Mouse (Mus musculus) brain, embryonic 18.5 days (tissue): ENCODE measurements around the gene Larp1b.
"Not testable (repeated sequence)": the region's sequence is repeated elsewhere in the genome, so short reads cannot be mapped to it uniquely, and the experiment has no call there.

Experiments used
- DNase-seq: peaks from one replicate; pipeline ENCODE4 v3.0.0-alpha.2; 2012; ENCODE audit warnings: low read depth, low spot score

Gene Larp1b

DNA sequence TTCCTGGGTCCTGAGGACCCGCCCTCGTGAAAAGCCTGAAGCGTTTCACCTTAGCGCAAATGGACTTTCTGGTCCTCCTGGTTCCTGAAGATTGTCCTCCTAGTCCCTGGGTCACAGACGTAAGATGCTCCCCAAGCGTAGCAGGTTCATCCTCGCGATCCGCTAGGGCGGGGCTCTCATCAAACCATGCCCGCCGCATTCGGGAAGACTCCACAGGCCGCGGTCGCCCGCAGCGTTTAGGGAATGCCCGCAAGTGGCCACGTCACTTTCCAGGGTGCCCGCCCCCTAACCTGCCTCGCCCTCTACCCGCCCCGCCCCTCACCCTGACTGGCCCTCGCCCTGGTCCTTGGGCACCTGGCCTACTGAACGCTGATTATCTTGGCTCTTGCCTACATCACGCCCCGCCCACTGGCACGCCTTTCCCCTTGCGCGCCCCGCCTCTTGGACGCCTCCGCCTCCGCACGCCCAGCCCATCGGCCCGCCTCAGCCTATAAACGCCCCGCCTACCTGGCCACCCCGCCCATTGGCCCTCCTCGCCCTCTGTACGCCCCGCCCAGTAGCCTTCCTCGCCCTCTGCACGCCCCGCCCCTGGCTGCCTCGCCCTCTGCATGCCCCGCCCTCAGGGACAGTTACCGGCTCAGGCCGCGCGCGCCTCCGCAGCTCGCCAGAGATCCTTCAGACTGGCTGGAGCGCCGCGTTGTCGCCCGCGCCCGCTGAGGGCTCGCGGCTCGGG is at the start of gene Larp1b:
Gene Larp1b, plus strand, starts transcription at position 659 of the 733 bp plus-strand sequence.
- DNase-seq: peak; percentile 80

DNA sequence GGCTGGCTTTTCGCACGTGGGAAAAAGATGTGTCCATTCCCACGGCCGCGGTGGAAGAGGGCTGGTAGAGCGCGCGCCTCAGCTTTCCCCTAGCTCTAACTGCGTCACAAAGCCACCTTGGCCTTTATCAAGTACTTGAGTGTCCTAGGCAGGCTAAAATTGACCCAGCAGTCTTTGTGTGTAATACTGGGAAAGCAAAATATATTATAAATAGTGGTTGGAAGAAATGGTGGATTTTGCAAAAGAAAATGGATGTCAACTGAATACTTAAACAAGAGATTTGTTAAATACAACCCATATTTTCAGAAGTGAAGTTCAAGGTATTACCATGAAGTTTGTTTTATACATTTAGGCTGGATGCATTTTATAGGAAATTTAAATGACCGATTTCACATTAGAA is 47.2 kb upstream of the Larp1b start, which contains the start of gene 1700034I23Rik:
Gene 1700034I23Rik, minus strand, starts transcription at position 101 of the 400 bp plus-strand sequence.
- DNase-seq: not testable (repeated sequence)

DNA sequence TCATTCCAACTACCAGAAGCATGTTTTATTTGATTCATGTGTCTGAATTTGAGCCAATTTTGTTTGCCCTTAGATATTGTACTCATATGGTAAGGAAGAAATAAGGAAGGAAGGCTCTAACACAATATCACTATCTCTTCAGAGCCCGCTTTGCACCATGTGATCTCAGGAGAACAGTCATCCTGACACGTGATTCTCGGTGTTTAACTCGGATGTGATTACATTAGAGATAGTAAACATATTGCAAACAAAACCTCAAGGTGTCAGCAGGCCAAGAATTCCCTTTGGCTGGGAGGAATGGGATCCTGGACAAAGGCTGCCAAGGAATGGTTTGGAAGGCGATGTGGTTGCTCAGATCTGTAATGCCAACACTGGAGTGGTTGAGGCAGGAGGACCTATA is 11.4 kb upstream of the Larp1b start:
- no peak for DNase-seq

DNA sequence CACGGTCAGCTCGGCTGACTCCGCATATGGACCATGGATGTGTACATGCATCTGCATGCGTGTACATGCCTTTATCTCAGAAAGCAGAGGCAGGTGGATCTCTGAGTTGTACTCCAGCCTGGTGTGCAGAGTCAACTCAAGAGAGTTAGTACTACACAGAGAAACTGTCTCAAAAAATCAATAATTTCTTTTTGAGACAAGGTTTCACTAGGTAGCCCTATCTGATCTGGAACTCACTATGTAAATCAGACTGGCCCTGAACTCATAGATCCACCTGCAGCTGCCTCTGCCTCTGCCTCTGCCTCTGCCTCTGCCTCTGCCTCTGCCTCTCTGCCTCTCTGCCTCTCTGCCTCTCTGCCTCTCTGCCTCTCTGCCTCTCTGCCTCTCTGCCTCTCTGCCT is 11.0 kb upstream of the Larp1b start:
- no peak for DNase-seq

DNA sequence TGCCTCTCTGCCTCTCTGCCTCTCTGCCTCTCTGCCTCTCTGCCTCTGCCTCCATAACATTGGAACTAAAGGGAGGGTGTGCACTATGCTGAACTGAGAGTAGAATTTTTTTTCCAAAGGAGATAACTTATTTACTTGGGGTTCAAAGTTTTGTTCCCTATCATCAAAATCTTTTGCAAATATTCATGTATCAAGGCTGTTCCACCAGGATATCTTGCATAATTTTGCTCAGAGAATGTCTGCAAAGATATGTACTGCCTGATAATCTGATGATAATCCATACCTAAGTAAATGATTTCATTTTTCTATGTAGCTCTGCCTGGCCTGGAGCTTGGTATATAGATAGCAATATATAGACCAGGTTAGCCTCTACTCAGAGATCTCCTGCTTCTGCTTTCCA is 10.6 kb upstream of the Larp1b start:
- no peak for DNase-seq

DNA sequence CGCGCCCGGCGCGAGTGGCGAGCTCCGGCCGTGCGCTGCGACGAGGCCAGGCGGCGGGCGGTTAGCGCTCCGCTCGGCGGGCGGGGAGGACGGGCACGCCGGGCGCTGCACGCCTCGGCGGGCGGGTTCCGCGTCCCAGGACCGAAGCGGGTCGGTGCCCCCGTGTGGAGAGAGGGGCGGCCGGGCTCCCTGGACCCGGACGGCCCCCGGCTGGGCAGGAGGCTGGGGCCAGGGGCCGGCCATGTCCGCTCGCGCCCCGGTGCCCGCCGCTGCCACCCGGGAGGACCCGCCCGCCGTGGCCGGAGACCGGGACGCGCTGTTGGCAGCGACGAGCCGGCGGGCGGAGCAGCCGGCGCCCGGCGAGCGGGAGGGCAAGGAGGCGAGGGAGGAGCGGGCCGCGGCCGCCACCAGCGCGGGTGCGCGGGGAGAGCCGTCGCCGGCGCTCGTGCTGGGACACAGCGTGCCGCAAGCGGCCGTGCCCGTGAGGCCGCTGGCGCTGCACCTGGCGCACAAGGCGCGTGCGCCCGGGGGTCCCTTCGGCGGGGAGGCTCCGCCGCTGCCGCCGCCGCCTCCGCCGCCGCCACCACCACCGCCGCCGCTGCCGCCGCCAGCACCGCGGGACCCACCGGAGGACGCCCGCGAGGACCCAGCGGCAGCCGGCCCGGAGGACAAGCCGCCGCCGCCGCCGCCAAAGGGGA is 424 bp downstream of the Larp1b start:
- no peak for DNase-seq

DNA sequence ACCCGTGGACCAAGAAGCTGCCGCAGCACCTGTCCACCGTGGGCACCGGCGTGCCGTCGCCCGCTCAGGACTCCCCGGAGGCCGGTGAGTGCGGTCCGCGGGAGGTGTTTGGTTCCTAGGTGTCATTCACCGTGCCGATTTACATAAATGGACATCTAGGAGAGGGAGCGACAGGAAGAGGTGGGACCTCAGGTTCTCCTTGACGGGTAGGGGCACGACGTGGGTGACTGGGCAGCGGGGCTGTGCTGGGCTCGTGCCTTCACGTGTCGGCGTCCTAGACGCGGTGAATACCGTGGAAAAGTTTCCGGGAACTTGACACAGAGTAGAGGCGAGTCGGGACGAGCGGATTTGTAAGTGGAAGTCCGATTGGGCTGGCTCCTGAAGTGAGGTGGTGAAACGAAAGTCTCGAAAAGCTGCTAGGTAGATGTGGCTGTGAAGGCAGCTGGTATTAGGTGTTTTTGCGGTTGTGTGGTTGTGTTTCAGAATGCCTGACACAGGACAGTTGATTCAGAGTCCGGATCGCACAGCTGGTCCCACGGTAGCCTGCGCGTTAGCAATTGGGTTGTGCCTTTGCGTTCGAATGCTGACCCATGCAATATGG is 1.1 kb downstream of the Larp1b start:
- DNase-seq: no peak

DNA sequence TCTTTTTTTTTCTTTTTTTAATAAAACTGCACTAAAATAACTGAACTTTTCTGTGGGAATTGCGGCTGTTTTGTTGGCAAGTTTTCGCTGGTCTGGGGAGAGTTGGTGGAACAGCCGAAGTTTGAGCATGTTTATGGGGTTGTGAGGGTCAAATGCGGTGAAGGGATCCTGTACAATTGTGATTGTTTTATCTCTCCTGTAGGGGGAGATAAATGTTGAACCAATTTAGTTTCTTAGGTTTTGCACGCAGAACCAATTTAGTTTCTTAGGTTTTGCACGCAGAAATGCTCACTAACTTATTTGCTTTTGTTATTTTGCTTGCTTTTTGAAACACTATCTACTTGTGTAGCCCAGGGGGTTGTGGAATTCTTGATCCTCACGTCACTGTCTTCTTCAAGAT is 1.7 kb downstream of the Larp1b start:
- no peak for DNase-seq

DNA sequence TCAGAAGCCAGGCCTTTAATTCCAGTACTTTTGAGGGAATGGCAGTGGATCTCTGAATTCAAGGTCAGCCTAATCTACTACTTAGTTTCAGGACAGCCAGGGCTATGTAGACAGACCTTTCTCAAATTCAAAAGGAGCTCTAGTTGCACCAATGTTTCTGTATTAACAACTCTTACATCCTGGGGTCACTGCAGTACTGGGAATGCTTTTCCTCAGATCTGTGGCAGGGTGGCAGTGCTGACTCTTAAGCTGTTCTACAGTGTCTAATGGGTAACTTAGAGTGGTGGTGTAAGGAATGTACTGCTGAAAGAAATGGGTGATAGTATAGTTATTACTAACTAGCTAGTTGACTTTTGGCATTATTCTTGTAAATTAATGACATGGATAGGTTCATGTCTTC is 3.0 kb downstream of the Larp1b start:
- DNase-seq: no peak

DNA sequence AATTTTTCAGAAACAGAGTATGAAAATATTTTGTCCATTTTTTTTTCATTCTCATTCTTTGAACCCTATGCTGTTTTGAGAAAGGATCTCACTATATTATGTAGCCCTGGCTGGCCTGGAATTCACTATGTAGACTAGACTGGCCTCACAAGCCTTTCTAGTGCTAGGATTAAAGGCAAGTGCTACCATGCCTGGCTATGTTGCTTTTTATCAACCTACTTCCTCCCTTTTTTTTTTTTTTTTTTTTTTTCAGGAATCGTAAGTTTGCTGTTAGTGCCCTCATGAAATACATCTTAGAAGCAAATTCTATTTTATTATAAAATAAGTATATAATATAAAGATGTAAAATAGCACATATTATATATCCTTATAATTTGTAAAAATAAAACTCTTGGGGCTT is 5.2 kb downstream of the Larp1b start:
- DNase-seq: no peak

DNA sequence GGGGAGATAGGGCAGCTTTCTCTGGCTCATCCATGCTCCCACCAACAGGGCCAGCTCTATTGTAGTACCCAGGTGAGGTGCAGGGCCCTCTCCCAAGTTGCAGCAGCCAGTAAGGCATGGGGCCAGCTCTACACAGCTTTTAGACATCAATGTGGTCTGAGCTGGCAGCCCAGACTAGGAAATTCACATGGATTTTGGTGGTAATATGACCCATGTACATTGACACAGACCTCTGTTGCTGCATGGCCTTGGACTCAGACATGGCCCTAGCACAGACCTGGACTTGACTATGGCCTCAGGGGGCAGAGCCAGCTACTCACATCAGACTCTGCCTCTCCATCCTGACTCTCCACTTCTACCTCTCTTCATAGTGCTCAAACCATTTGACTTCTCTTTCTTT is 9.2 kb downstream of the Larp1b start:
- no peak for DNase-seq

DNA sequence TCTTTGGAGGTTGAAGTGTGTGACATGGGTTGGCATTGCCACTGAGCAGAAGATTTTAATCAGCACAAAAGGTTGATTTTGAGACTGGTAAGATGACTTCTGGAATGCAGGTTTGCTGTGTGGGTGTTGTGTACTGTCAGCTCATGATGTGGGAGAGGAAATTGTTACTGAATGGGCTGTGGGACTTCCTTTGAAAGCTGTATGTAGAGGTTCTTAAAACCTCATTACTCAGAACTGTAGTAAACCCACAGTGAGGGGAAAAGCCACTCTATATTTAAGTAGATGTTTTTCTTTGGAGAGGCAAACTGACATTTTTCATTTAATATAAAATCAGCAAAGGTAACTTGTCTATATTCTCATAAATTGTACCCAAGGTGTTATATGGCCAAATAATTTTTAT is 31.1 kb downstream of the Larp1b start:
- no peak for DNase-seq

DNA sequence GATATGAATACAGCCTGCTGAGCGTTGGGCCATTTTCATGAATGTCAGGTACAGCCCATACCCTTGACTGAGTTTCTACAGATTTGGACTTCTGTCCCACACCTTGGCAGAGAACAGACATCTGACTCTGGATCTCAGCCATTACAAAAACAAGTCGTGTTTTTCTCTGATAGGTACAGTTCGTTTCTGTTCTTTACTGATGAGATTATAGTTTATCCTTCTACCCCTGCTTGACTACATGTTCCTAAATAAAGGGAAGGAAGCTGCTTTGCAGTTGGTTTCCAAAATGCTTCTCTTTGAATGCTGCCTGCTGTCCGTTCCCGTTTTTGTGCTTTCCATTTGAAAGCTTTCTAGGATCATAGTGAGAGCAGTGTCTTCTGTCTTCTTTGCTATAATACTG is 37.9 kb downstream of the Larp1b start:
- no peak for DNase-seq

DNA sequence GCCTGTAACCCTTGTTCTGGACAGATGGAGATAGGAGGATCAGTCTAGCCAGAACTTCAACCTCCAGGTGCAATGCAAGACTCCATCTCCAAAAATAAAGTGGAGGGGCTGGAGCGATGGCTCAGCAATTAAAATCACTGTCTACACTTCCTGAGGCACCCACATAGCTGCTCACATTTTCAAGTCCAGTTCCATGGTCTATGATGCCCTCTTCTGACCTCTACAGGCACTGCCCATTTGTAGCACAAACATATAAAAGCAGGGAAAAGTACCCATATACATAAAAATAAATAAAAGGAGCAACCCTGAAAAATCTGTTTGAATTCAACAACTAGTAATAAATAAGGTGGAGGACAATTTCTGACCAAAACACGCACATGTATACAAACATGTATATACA is 39.1 kb downstream of the Larp1b start:
- DNase-seq: no peak

DNA sequence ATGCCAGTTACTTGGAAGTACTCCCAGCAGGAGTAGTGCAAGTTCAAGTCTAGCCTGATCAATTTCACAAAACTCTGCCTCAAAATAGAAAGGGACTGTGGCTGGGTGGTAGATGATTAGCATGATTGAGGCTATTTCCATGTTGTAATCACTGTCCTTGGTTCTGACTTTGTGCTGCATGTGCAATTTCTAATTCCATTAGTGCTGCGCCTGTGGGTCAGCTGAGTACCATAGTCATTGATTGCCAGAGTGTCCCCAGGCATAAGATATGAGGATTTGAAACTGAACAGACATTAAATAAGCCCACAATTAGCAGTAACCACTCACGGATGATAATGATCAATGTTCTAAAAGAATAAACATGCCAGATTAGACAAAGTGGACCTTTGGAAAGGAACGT is 41.9 kb downstream of the Larp1b start:
- no peak for DNase-seq

DNA sequence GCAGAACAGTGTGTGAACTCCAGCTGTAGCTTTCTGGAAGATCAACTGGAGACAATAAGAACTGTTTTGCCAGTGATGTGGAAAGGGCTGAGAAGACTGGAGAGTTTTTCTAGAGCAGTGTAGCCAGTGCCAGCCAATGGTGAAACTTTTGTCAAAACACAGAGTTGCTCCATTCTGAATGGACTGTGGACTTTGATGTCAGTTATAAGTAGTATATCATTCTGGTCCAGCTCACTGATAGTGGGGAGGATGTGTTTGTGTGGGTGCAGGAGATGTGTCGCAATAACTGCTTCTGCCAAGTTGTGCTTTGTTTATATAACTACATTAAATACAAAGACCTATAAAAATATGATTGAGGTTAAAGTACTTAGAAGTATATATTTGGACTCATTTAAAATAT is 45.5 kb downstream of the Larp1b start:
- DNase-seq: no peak

DNA sequence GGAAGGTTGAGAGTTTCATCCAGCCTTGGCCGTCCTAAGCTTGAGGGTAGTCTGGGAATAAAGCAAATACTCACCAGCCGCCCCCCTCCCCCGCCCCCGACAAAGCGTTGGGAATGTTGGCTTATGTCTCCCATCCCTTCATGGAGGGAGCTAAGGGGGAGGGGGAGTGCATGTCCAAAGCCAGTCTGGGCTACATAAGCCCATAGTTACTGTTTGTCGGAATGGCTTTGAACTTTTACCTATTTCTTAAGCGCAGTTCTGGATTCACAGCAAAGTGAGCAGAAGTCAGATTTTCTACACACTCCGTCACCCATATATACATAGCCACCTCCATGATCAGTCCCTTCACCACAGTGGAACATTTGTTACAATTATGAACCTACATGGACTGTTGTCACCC is 59.7 kb downstream of the Larp1b start:
- DNase-seq: no peak

DNA sequence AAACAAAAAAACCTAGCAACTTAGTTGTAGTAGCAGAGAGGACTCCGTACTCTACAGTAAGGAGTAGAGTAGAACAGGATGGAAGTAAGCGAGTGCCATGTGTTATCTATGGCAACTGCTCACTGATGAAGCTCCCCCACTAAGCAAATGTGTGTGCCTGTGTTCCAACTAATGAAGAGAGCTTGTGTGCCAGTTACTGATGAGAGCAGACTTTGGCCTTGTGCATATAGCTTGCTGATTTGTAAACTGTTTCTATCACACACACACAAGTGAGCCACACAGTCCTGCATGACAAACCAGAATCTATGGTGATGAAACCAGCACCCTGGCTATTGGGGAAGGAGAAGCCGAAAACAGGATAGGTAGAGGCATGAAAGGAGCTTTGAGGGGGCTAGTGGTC is 60.4 kb downstream of the Larp1b start:
- no peak for DNase-seq

DNA sequence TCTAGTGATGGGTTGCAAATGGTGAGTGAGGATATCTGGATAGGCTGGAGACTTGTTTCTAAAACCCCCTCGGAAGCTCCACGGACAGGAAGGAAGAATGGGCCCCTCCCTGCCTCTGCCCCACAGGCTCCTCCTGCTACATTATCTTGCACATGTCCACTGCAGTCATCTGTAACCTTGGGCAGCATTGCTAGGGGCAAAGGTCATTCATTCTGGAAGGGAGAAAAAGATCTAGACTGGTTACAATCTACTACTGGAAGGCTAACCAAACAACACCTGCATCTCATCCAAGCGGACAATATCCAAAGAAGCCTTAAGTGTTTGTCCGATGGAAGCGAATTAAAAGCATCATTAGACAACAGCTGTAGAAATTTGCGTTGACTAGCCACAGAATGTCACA is 61.1 kb downstream of the Larp1b start:
- no peak for DNase-seq

DNA sequence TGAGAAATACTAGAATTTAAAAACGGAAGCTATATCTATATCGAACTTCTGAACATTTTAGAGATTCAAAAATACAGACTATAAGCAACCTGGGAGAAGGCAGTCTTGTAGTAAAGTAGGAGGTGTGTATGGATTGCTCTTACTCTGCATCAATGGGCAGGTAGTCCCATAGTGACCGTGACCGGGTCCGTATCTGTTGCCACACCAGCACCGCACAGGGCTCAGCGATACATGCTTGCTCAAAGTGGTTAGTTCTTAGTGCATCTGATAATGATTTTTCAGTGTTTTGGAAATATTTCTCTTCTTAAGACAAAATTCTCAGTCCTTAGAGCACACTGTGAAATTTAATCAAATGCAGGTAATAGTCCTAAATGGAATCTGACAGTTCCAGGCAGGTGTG is 62.8 kb downstream of the Larp1b start:
- DNase-seq: no peak

DNA sequence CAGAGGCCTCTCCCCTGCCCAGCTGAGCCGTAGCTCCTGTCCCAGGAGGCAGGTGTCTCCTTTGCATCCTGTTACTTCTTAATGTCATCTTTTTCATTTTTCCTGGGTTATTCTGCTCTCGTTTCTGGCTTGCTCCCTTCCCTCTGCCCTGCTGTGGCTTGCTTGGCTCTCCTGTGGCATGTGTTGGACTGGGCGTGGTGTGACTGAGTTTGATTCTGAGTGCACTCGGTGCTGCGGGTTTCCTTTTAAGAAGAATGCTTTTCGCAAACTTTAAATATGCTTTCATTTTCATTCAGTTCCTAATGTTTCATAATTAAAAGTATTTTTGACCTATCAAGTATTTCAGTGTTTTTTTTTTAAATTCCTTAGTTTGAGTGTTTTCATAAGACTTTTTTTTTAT is 65.3 kb downstream of the Larp1b start:
- DNase-seq: no peak

DNA sequence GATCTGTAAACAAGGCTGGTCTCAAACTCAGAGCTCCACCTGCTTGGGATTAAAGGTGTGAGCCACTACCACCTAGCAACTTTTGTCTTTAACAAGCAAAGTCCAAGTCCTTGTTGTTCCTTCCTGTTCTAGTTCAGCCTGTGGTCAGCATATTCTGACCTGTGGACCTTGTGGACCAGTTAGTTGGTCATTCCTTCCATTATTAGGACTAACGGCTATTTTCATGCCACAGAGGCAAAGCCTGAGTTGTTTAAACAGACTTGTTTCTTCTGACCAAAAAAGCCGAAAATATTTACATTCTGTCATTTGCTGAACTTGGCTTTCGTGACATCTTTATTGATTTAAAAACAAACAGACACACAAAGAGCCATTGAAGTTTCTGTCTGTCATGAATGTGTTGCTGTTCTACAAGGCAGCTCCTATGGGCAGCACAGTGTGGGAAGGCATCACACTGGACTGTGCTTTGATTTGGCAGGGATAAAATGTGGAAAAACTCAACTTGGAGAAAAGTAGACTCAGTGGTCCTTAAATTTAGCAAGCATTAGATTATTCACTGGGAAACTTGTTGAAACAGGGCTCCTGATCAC is 68.5 kb downstream of the Larp1b start:
- no peak for DNase-seq

DNA sequence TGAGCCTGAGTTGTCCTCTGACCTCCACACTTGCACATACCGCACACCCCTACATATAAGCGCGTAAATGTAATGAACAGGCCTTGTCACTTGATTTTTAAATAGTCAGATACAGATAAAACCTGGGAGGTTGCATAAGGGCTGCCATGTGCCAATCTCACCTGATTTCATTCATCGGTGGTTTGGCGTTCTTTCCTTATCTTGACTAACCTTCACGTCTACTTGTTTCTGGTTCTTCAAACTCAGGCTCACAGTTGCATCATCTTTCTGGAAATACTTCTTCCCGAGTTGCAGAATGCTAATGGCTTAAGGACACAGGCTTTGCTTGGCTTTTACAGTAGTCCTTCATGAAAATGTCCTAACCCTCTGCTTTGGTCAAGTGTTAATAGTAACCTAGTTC is 71.1 kb downstream of the Larp1b start:
- DNase-seq: no peak
